Mouse (Mus musculus) T-helper 2 cell (primary cell): Measurements from ENCODE around the gene Tmem38b.

ENCODE experiments used
- in situ Hi-C: fragments of 300-600 bp; cut with MboI, MseI; formaldehyde crosslinking; loops from one replicate; pipeline ENCODE4 v1.15.1; 2025; ENCODE audit warnings: high pct_unique_total_duplicates

Tmem38b gene

GRCm38 (mm10) chr4:53828914-53829313, 3.1 kb downstream of the Tmem38b start:
- in situ Hi-C loops, result no loop called here

- in situ Hi-C loops, result no loop called here
These were observed 4.2 kb downstream of the Tmem38b start for GRCm38 (mm10) chr4:53830016-53830415.

DNA sequence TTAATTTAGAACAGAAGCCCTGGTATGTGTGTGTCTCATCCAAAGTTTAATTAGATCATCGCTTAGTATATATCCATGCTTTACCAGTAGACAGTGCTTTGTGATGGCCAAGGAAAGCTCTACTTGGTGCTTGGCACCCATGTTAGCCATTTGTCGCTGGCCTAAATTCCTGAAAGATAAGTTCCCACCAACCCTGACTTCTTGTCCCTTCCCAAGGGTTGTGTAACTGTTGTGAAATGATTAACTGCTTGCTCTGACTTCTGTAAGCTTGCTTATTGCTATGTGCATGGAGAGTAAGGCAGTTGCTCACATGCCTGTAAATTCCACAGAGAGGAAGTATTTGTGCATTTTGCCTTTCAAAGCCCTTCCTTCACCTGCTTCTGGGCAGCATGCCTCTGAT, 4.7 kb downstream of the Tmem38b start:
- in situ Hi-C loops, result no loop called here

GRCm38 (mm10) chr4:53832321-53832720, 6.5 kb downstream of the Tmem38b start:
- in situ Hi-C loops, result no loop called here

GRCm38 (mm10) chr4:53836978-53837377, 11.1 kb downstream of the Tmem38b start:
- in situ Hi-C loops, result loop anchor here (5.0 kb wide), 1 partner anchor 95 kb away; no protein-coding TSS in a partner anchor

GRCm38 (mm10) chr4:53840158-53840870, 14.5 kb downstream of the Tmem38b start:
- in situ Hi-C loops, result no loop called here

GRCm38 (mm10) chr4:53843553-53843952, 17.7 kb downstream of the Tmem38b start:
- in situ Hi-C loops, result no loop called here

DNA sequence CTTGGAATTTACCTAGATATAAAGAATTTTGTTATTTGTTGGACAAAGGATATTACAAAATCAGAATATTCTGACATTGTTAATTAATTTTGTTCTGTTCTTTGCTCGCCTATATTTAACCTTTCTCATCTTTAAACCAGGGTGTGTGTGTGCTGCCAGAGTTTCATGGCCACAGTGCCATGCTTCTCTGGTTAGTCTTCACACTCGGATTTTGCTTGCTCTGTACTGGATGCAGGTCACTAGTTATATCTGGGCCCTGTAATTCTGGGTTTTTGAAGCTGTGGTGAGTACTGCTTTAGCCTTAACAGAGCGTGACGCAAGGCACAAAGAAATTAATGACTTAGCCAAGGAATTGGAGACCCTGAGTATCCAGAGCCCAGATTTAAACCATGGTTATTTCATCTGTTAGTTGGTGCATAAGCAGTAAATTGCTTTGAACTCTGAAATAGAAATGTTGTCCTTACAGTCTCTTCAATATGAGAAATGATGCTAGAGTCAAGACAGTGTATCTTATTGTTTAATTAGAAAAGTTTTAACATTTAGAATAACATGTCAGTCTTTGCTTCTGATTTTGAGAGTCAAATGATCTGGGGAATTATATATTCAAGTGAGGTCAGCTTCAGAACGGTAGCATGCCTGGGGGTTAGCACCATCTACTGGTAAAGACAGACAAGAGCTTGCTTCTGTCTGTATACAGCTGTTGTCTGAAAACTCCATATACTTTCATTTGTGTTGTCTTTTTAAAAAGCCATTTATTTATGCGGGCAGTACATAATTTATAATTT, 19.2 kb downstream of the Tmem38b start:
- in situ Hi-C loops, result no loop called here

DNA sequence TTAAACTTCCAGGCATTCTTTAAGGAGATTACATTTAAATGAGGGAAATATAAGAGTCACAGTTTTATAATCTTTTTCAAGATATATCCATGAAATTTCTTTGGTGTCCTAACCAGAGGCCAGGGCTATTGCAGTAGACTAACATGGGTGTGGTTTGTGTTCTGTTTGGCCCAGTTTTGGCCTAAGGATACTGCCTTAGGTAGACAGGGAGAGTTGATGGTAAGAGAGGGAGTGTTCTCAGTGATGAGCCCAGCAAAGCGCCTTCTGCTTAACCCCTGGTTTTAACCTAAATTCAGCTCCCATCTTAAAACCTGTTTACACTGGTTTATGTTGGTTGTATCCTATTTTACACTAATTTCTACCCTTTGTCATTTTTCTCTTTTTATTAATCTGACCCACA, 19.8 kb downstream of the Tmem38b start:
- in situ Hi-C loops, result no loop called here

GRCm38 (mm10) chr4:53846326-53846725, 20.5 kb downstream of the Tmem38b start:
- in situ Hi-C loops, result no loop called here

DNA sequence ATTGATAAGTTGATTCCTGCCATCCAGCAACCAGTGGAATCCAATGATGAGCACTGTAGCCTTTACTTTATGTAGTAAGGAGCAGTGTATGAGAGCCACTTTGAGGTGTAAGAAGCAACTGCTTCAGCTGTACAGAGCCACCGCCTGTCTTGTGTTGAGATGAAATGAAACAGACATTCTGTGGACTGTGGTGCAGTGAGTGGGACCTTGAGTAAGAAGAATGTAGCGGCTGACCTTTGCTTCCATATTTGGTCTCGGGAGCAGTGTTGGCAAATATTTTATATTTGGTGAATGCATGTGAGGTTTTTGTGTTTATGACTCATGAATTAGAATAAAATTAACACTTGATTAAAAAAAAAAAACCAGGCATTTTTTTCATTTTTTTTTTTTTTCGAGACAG, 21.7 kb downstream of the Tmem38b start:
- in situ Hi-C loops, result no loop called here

GRCm38 (mm10) chr4:53848308-53848707, 22.5 kb downstream of the Tmem38b start:
- in situ Hi-C loops, result no loop called here

DNA sequence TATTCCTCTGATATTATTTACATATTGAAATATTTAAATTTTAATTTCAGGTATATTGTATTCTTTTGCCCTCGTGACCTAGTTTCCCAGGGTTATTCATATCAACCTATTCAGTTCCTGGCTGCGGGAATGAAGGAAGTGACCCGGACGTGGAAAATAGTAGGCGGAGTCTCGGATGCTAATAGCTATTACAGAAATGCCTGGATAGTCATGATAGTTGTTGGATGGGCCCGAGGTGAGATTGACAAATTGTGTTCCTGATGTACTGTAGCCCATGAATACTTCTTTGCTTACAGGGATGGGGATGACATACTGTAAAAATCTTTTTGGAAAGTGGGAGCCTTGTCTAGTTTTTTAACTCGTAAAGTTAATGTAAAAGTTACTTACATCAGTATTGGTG, 23.0 kb downstream of the Tmem38b start:
- in situ Hi-C loops, result no loop called here

DNA sequence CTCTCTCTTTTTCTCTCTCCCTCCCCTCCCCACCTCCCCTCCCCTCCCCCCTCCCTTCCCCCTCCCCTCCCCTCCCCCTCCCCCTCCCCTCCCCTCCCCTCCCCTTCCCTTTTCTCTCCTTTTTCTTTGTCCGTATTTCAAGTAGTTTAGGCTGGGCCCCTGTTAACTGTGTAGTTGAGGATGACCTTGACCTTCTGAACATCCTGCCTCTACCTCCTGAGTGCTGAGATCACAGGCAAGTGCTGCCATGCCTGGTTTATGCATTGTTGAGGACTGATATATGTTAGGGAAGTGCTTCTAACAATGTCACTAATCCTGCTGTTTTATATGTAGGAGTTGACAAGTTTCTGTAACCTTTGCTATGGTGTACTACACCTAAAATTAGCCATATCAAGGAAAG, 24.0 kb downstream of the Tmem38b start:
- in situ Hi-C loops, result no loop called here

DNA sequence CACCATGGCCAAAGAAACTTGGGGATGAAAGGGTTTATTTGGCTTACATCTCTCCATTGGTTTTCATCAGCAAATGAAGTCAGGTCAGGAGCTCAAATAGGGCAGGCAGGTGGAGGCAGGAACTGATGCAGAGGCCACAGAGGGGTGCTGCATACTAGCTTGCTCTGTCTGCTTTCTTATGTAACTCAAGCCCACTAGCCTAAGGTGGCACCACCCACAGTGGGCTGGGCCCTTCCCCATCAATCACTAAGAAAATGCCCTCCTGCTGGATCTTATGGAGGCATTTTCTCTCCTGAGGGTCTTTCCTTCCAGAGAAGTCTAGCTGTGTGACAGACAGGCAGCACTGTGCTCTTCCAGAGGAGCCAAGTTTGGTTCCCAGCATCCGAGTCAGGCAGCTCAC, 27.5 kb downstream of the Tmem38b start:
- in situ Hi-C loops, result no loop called here

DNA sequence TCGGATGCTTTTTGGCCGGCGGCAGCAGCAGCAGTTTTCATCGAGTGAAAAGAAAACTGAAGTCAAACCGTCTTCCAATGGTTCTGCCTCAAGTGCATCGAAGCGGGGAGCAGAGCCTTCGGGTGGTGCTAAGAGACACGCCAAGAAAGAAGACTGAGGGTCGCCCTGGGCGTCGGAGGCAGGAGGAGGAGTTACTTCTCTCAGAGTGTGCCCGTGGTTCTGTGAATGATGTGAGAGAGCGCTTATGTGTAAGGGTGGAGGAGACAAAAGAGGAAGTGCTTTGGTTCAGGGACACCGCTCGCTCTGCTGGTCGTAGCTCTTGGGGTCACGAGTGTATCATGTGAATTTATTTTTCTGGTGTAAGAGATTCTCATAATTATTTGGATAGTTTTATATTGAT, 34.1 kb downstream of the Tmem38b start:
- in situ Hi-C loops, result no loop called here

GRCm38 (mm10) chr4:53862101-53862500, 36.3 kb downstream of the Tmem38b start:
- in situ Hi-C loops, result no loop called here

GRCm38 (mm10) chr4:53864098-53864820, 38.4 kb downstream of the Tmem38b start:
- in situ Hi-C loops, result no loop called here

- in situ Hi-C loops, result no loop called here
These were observed 40.6 kb downstream of the Tmem38b start for GRCm38 (mm10) chr4:53866459-53866858.

- in situ Hi-C loops, result no loop called here
These were observed 52.9 kb downstream of the Tmem38b start for GRCm38 (mm10) chr4:53878542-53879417.

DNA sequence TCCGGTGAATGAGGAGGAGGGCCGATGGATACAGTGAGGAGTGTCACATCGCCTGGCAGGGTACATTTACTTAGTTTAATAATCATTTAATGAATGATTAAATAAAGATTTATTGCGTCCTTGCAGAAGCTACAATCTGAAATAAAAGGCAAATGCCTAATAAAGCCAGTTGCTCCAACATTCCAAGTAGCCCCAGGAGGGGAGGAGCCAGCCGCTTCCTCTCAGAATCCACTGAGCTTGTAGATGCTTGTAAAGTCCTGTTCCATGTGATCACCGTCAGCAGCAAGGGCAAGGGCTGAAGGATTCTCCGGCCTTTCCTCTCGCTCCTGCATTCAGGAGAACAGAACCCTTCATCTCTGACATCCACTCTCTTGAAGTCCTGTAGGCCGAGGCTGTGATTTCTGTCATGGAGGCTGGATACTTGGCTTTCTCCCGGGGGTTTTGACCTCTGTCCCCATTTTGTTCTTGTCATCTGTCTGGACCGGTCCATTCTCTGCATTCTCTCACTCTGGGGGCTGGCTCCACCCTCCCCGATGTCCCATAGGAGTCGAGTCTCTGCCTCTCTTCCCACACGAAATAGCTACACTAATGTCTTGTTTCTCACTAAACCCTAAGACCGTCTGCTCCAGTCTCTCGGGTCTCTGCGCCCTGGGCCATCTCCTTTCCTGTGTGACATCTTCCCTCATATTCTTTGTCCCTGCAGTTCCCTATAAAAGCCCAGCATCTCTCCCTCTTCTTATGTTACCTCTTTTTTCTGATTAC, 57.3 kb downstream of the Tmem38b start:
- in situ Hi-C loops, result no loop called here
